Comparison of ENCODE assay signal across 9 mouse cellular contexts in genomic region chr11:98699911-98700310, GRCm38 (mm10). TPM values are rescaled to one million over a fixed set of nuclear protein-coding genes. Genes with fewer than 3 reads are reported as not detected.
DNase-seq lines count a peak whose midpoint lies in the region; ATAC-seq and TF ChIP-seq lines count a peak whose summit lies in the region.
"Had no signal": no experiment of that assay in that cellular context is flagged by ENCODE, and none has a peak within 500 bp of the region (broad histone marks: within the 10 kb centered on the region; RNA-seq: fewer than 3 reads in every experiment).

No protein-coding gene starts in this region.

- H3K9ac ChIP-seq in forebrain, embryonic 14.5 days (ENCODE audit: low read length): no peak overlapping the region
- H3K9ac ChIP-seq in hindbrain, embryonic 16.5 days (ENCODE audit: low read depth, low read length): no peak overlapping the region

- peak; percentile 79 for DNase-seq in gastrocnemius, adult 18-20 months (ENCODE audit: low spot score)
- no peak for DNase-seq in gastrocnemius, postnatal 25 days
- peak; percentile 54 for DNase-seq in c-Kit-negative CD71-positive TER-119-positive erythroid progenitor cells, embryonic 14.5 days (ENCODE audit: low read depth, low spot score)
- DNase-seq in forebrain, embryonic 14.5 days (ENCODE audit: low spot score): peak; percentile 74
- peak; percentile 66 to 76 for DNase-seq in left cerebral cortex, postnatal 10 days (ENCODE audit: extremely low spot score in 1 of 2, low spot score in 2 of 2)
- DNase-seq in midbrain, embryonic 10.5 days (ENCODE audit: low spot score): peak; percentile 63
- peak; percentile 46 to 76 for DNase-seq in spleen, adult 2 months (ENCODE audit: low read depth in 1 of 2, low spot score in 2 of 2)

- no peaks in the 10 kb centered on the region for H3K9me3 ChIP-seq in forebrain, embryonic 14.5 days (replicated peaks; ENCODE audit: control insufficient read depth, low read length)
- H3K9me3 ChIP-seq in hindbrain, embryonic 16.5 days (ENCODE audit: control insufficient read depth, low read length): no peaks in the 10 kb centered on the region
- H3K9me3 ChIP-seq in midbrain, embryonic 10.5 days (replicated peaks): no peaks in the 10 kb centered on the region

- peak; percentile 88; the same call in 1 of the 2 replicates for TF ChIP-seq CTCF in spleen, adult 2 months (IDR thresholded peaks at IDR 0.05; ENCODE audit: extremely low read depth, insufficient read depth, insufficient read length, insufficient replicate concordance)

- peak; percentile 67; the same call in 1 of the 2 replicates for ATAC-seq in forebrain, embryonic 14.5 days
- ATAC-seq in hindbrain, embryonic 16.5 days: 0 out of 2 replicates have a peak, but pooled peaks have one; percentile 53

- intact Hi-C loops in left cerebral cortex, postnatal 10 days (cut with DNase I): loop anchor here (5.0 kb wide), 1 partner anchor 212 kb away; no protein-coding TSS in a partner anchor

- H3K36me3 ChIP-seq in forebrain, embryonic 14.5 days (ENCODE audit: control insufficient read depth, insufficient read depth, low read length): peaks cover 20% of the 10 kb centered on the region
- H3K36me3 ChIP-seq in hindbrain, embryonic 16.5 days (ENCODE audit: control insufficient read depth, insufficient read depth, low read length): peaks cover 16% of the 10 kb centered on the region
- H3K36me3 ChIP-seq in midbrain, embryonic 10.5 days: peaks cover 37% of the 10 kb centered on the region
- peaks cover 11% of the 10 kb centered on the region for H3K36me3 ChIP-seq in spleen, adult 2 months (ENCODE audit: control insufficient read depth, insufficient read depth, low read length)

- TF ChIP-seq POLR2A in spleen, adult 2 months (IDR thresholded peaks at IDR 0.05; ENCODE audit: low read depth, low read length): no peak

- no peaks in the 10 kb centered on the region for H3K4me1 ChIP-seq in forebrain, embryonic 14.5 days (ENCODE audit: control insufficient read depth, insufficient read depth, low read length)
- H3K4me1 ChIP-seq in hindbrain, embryonic 16.5 days (ENCODE audit: control insufficient read depth, insufficient read depth, low read depth, low read length): no peaks in the 10 kb centered on the region
- H3K4me1 ChIP-seq in midbrain, embryonic 10.5 days: no peaks in the 10 kb centered on the region
- no peaks in the 10 kb centered on the region for H3K4me1 ChIP-seq in spleen, adult 2 months (ENCODE audit: control insufficient read depth, insufficient read depth, insufficient read length)

- H3K27me3 ChIP-seq in forebrain, embryonic 14.5 days (replicated peaks; ENCODE audit: control insufficient read depth, insufficient read depth, low read length): no peaks in the 10 kb centered on the region
- no peaks in the 10 kb centered on the region for H3K27me3 ChIP-seq in hindbrain, embryonic 16.5 days (replicated peaks; ENCODE audit: control insufficient read depth, insufficient read depth, low read length)
- peaks cover 20% of the 10 kb centered on the region for H3K27me3 ChIP-seq in midbrain, embryonic 10.5 days (ENCODE audit: low read depth, poor library complexity, severe bottlenecking)
- no peaks in the 10 kb centered on the region for H3K27me3 ChIP-seq in spleen, adult 2 months (ENCODE audit: control insufficient read depth, insufficient read depth, low read length)

- H3K27ac ChIP-seq in forebrain, embryonic 14.5 days (ENCODE audit: low read depth, low read length): no peak overlapping the region
- no peak overlapping the region for H3K27ac ChIP-seq in hindbrain, embryonic 16.5 days (ENCODE audit: low read depth, low read length)
- H3K27ac ChIP-seq in midbrain, embryonic 10.5 days (replicated peaks): no peak overlapping the region
- H3K27ac ChIP-seq in spleen, adult 2 months (ENCODE audit: insufficient read depth, low read length): no peak overlapping the region

- H3K4me2 ChIP-seq in forebrain, embryonic 14.5 days (ENCODE audit: low read length): no peak overlapping the region
- H3K4me2 ChIP-seq in hindbrain, embryonic 16.5 days (ENCODE audit: low read length): no peak overlapping the region

- WGBS in forebrain, embryonic 14.5 days: 44% methylated on average over 4 of the region's 4 CpGs
- WGBS in hindbrain, embryonic 16.5 days: 53% methylated on average over 4 of the region's 4 CpGs
- WGBS in midbrain, embryonic 10.5 days: 40% methylated on average over 4 of the region's 4 CpGs
- WGBS in spleen, adult 2 months: 28% methylated on average over 4 of the region's 4 CpGs

- H3K4me3 ChIP-seq in forebrain, embryonic 14.5 days (ENCODE audit: low read depth, low read length): no peak overlapping the region
- H3K4me3 ChIP-seq in hindbrain, embryonic 16.5 days (ENCODE audit: low read length): no peak overlapping the region
- H3K4me3 ChIP-seq in midbrain, embryonic 10.5 days: no peak overlapping the region
- H3K4me3 ChIP-seq in spleen, adult 2 months (ENCODE audit: extremely low read depth, insufficient read depth, insufficient read length): no peak overlapping the region

RNA-seq across cellular contexts. Expression of gene Csf3, which starts 1.2 kb away (rescaled TPM):
- not detected for total RNA-seq in gastrocnemius, adult 18-20 months (2021)
- not detected for total RNA-seq in gastrocnemius, postnatal 25 days (2021)
- not detected in 2 replicates for polyA plus RNA-seq in forebrain, embryonic 14.5 days (2014; fragmentation: Nextera tagmentation; extraction: Ambion mirVana)
- polyA plus RNA-seq in hindbrain, embryonic 16.5 days (2015; fragmentation: Nextera tagmentation; extraction: Ambion mirVana): not detected in 2 replicates
- not detected for total RNA-seq in left cerebral cortex, postnatal 10 days (2021)
- not detected in 2 replicates for polyA plus RNA-seq in midbrain, embryonic 10.5 days (2016; fragmentation: Nextera tagmentation; extraction: Ambion mirVana)
- polyA plus RNA-seq in spleen, adult 2 months (2012; rRNA removed): 0.07 and 0.27 TPM in 2 replicates
- polyA plus RNA-seq: liver, embryonic 16.5 days had no signal

RNA-seq across cellular contexts. Expression of gene Psmd3, which starts 17.6 kb away (rescaled TPM):
- total RNA-seq in gastrocnemius, adult 18-20 months (2021): 100 to 1,000 TPM; 105 to 106 TPM
- total RNA-seq in gastrocnemius, postnatal 25 days (2021): 10 to 100 TPM; 86.2 to 91.5 TPM
- polyA plus RNA-seq in forebrain, embryonic 14.5 days (2014; fragmentation: Nextera tagmentation; extraction: Ambion mirVana): 121 and 144 TPM in 2 replicates
- 186 and 189 TPM in 2 replicates for polyA plus RNA-seq in hindbrain, embryonic 16.5 days (2015; fragmentation: Nextera tagmentation; extraction: Ambion mirVana)
- total RNA-seq in left cerebral cortex, postnatal 10 days (2021): 100 to 1,000 TPM; 136 to 138 TPM
- polyA plus RNA-seq in midbrain, embryonic 10.5 days (2016; fragmentation: Nextera tagmentation; extraction: Ambion mirVana): 246 and 258 TPM in 2 replicates
- 83.1 and 107 TPM in 2 replicates for polyA plus RNA-seq in spleen, adult 2 months (2012; rRNA removed)

RNA-seq across cellular contexts. Expression of gene Med24, which starts 29.3 kb away (rescaled TPM):
- total RNA-seq in gastrocnemius, adult 18-20 months (2021): 10 to 100 TPM; 48.1 to 53.3 TPM
- 10 to 100 TPM; 42.7 to 46.9 TPM for total RNA-seq in gastrocnemius, postnatal 25 days (2021)
- 76.0 and 85.9 TPM in 2 replicates for polyA plus RNA-seq in forebrain, embryonic 14.5 days (2014; fragmentation: Nextera tagmentation; extraction: Ambion mirVana)
- polyA plus RNA-seq in hindbrain, embryonic 16.5 days (2015; fragmentation: Nextera tagmentation; extraction: Ambion mirVana): 62.5 and 71.1 TPM in 2 replicates
- total RNA-seq in left cerebral cortex, postnatal 10 days (2021): 100 to 1,000 TPM in 1 of 2 experiments, 10 to 100 TPM in 1; 91.7 to 102 TPM
- 74.1 and 82.2 TPM in 2 replicates for polyA plus RNA-seq in midbrain, embryonic 10.5 days (2016; fragmentation: Nextera tagmentation; extraction: Ambion mirVana)
- 53.6 and 69.1 TPM in 2 replicates for polyA plus RNA-seq in spleen, adult 2 months (2012; rRNA removed)

RNA-seq across cellular contexts. Expression of gene Gsdma, which starts 35.8 kb away (rescaled TPM):
- under 1 TPM; 0.83 to 0.89 TPM for total RNA-seq in gastrocnemius, adult 18-20 months (2021)
- under 1 TPM; 0.23 to 0.24 TPM for total RNA-seq in gastrocnemius, postnatal 25 days (2021)
- polyA plus RNA-seq in forebrain, embryonic 14.5 days (2014; fragmentation: Nextera tagmentation; extraction: Ambion mirVana): not detected in 2 replicates
- 0.08 TPM in 1 of 2 replicates, not detected in the other for polyA plus RNA-seq in hindbrain, embryonic 16.5 days (2015; fragmentation: Nextera tagmentation; extraction: Ambion mirVana)
- under 1 TPM; 0.13 to 0.16 TPM for total RNA-seq in left cerebral cortex, postnatal 10 days (2021)
- polyA plus RNA-seq in midbrain, embryonic 10.5 days (2016; fragmentation: Nextera tagmentation; extraction: Ambion mirVana): not detected in 2 replicates
- polyA plus RNA-seq in spleen, adult 2 months (2012; rRNA removed): not detected in 2 replicates

RNA-seq across cellular contexts. Expression of gene Thra, which starts 40.5 kb away (rescaled TPM):
- 10 to 100 TPM; 78.3 to 85.2 TPM for total RNA-seq in gastrocnemius, adult 18-20 months (2021)
- 10 to 100 TPM; 75.4 to 89.1 TPM for total RNA-seq in gastrocnemius, postnatal 25 days (2021)
- 164 and 199 TPM in 2 replicates for polyA plus RNA-seq in forebrain, embryonic 14.5 days (2014; fragmentation: Nextera tagmentation; extraction: Ambion mirVana)
- polyA plus RNA-seq in hindbrain, embryonic 16.5 days (2015; fragmentation: Nextera tagmentation; extraction: Ambion mirVana): 127 and 144 TPM in 2 replicates
- 1,000 to 10,000 TPM; 1,115 to 1,123 TPM for total RNA-seq in left cerebral cortex, postnatal 10 days (2021)
- polyA plus RNA-seq in midbrain, embryonic 10.5 days (2016; fragmentation: Nextera tagmentation; extraction: Ambion mirVana): 9.5 and 15.6 TPM in 2 replicates
- 19.8 and 20.7 TPM in 2 replicates for polyA plus RNA-seq in spleen, adult 2 months (2012; rRNA removed)
